Mouse (Mus musculus): ENCODE results near the gene Tmem95. TPM values are rescaled to one million over a fixed set of nuclear protein-coding genes. Genes with fewer than 3 reads are reported as not detected.

Gene Tmem95
- polyA plus RNA-seq, 1 experiment from 2014 or later = not detected

- 24% methylated on average over 30 of the region's 30 CpGs for WGBS
- no peaks in the 10 kb centered on the region for H3K36me3 ChIP-seq (ENCODE audit: control insufficient read depth, insufficient read depth, low read length)
- no peaks in the 10 kb centered on the region for H3K9me3 ChIP-seq (ENCODE audit: control insufficient read depth, low read length)
- 0 out of 2 replicates have a peak, but pooled peaks cover 6% of the 10 kb centered on the region for H3K27me3 ChIP-seq (replicated peaks; ENCODE audit: control insufficient read depth, insufficient read depth, low read length)
- H3K27ac ChIP-seq (ENCODE audit: low read depth, low read length) = no peak within 1 kb of the TSS
- H3K4me1 ChIP-seq (ENCODE audit: control insufficient read depth, insufficient read depth, low read depth, low read length) = no peaks in the 10 kb centered on the region
- no peak within 1 kb of the TSS for H3K9ac ChIP-seq (ENCODE audit: low read depth, low read length)
- no peak for ATAC-seq
- no peak within 1 kb of the TSS for H3K4me3 ChIP-seq (ENCODE audit: low read length)
- H3K4me2 ChIP-seq (ENCODE audit: low read length) = no peak within 1 kb of the TSS
These were observed 19.5 kb downstream of the Tmem95 start, which contains the start of gene Tnk1 for GRCm38 (mm10) chr11:69858113-69858998. TSS of gene Tnk1 (minus strand) at chr11:69858730.

- ATAC-seq = peak; percentile 40; the same call in 1 of the 2 replicates
- Histone ChIP-seq H3K36me3 (ENCODE audit: control insufficient read depth, insufficient read depth, low read length) (peaks cover 10% of the 10 kb centered on the region; the same call in 1 of the 2 replicates), H3K27me3 (replicated peaks; ENCODE audit: control insufficient read depth, insufficient read depth, low read length) (0 out of 2 replicates have a peak, but pooled peaks cover 6% of the 10 kb centered on the region), H3K4me2 (ENCODE audit: low read length) (no peak overlapping the region), H3K4me3 (ENCODE audit: low read length) (no peak overlapping the region), H3K9me3 (ENCODE audit: control insufficient read depth, low read length) (no peaks in the 10 kb centered on the region), H3K4me1 (ENCODE audit: control insufficient read depth, insufficient read depth, low read depth, low read length) (no peaks in the 10 kb centered on the region), H3K9ac (ENCODE audit: low read depth, low read length) (no peak overlapping the region), H3K27ac (ENCODE audit: low read depth, low read length) (no peak overlapping the region)
- WGBS = 18% methylated on average over 16 of the region's 16 CpGs
These were observed 22.5 kb downstream of the Tmem95 start for GRCm38 (mm10) chr11:69855347-69855746.

GRCm38 (mm10) chr11:69854680-69855079 is 23.1 kb downstream of the Tmem95 start:
- Histone ChIP-seq H3K9me3 (ENCODE audit: control insufficient read depth, low read length) (no peaks in the 10 kb centered on the region), H3K27me3 (replicated peaks; ENCODE audit: control insufficient read depth, insufficient read depth, low read length) (0 out of 2 replicates have a peak, but pooled peaks cover 6% of the 10 kb centered on the region), H3K36me3 (ENCODE audit: control insufficient read depth, insufficient read depth, low read length) (peaks cover 17% of the 10 kb centered on the region), H3K4me1 (ENCODE audit: control insufficient read depth, insufficient read depth, low read depth, low read length) (no peaks in the 10 kb centered on the region), H3K4me2 (ENCODE audit: low read length) (no peak overlapping the region), H3K4me3 (ENCODE audit: low read length) (no peak overlapping the region), H3K27ac (ENCODE audit: low read depth, low read length) (no peak overlapping the region), H3K9ac (ENCODE audit: low read depth, low read length) (no peak overlapping the region)
- ATAC-seq = no peak
- 87% methylated on average over 10 of the region's 10 CpGs for WGBS

- no peak overlapping the region for H3K4me2 ChIP-seq (ENCODE audit: low read length)
- ATAC-seq = no peak
- WGBS = 65% methylated on average over 7 of the region's 7 CpGs
These were observed 23.8 kb downstream of the Tmem95 start for GRCm38 (mm10) chr11:69853994-69854393.

GRCm38 (mm10) chr11:69850754-69851153 is 27.1 kb downstream of the Tmem95 start:
- 69% methylated on average over 8 of the region's 8 CpGs for WGBS
- no peak for ATAC-seq
- no peak overlapping the region for H3K4me2 ChIP-seq (ENCODE audit: low read length)
- no peak overlapping the region for H3K27ac ChIP-seq (ENCODE audit: low read depth, low read length)
- H3K4me1 ChIP-seq (ENCODE audit: control insufficient read depth, insufficient read depth, low read depth, low read length) = peaks cover 13% of the 10 kb centered on the region
- no peaks in the 10 kb centered on the region for H3K27me3 ChIP-seq (replicated peaks; ENCODE audit: control insufficient read depth, insufficient read depth, low read length)
- no peak overlapping the region for H3K9ac ChIP-seq (ENCODE audit: low read depth, low read length)
- H3K36me3 ChIP-seq (ENCODE audit: control insufficient read depth, insufficient read depth, low read length) = peaks cover 20% of the 10 kb centered on the region
- no peaks in the 10 kb centered on the region for H3K9me3 ChIP-seq (ENCODE audit: control insufficient read depth, low read length)
- H3K4me3 ChIP-seq (ENCODE audit: low read length) = no peak overlapping the region

More at GRCm38 (mm10) chr11:69853994-69854393, 23.8 kb downstream of the Tmem95 start:
- Histone ChIP-seq H3K9ac (ENCODE audit: low read depth, low read length) (no peak overlapping the region), H3K4me1 (ENCODE audit: control insufficient read depth, insufficient read depth, low read depth, low read length) (no peaks in the 10 kb centered on the region), H3K4me3 (ENCODE audit: low read length) (no peak overlapping the region), H3K9me3 (ENCODE audit: control insufficient read depth, low read length) (no peaks in the 10 kb centered on the region), H3K27me3 (replicated peaks; ENCODE audit: control insufficient read depth, insufficient read depth, low read length) (0 out of 2 replicates have a peak, but pooled peaks cover 3% of the 10 kb centered on the region), H3K27ac (ENCODE audit: low read depth, low read length) (no peak overlapping the region), H3K36me3 (ENCODE audit: control insufficient read depth, insufficient read depth, low read length) (peaks cover 17% of the 10 kb centered on the region)

- Histone ChIP-seq H3K36me3 (ENCODE audit: control insufficient read depth, insufficient read depth, low read length) (peaks cover 20% of the 10 kb centered on the region), H3K27me3 (replicated peaks; ENCODE audit: control insufficient read depth, insufficient read depth, low read length) (no peaks in the 10 kb centered on the region), H3K4me2 (ENCODE audit: low read length) (no peak overlapping the region), H3K9me3 (ENCODE audit: control insufficient read depth, low read length) (no peaks in the 10 kb centered on the region), H3K4me1 (ENCODE audit: control insufficient read depth, insufficient read depth, low read depth, low read length) (peaks cover 18% of the 10 kb centered on the region), H3K4me3 (ENCODE audit: low read length) (no peak overlapping the region), H3K27ac (ENCODE audit: low read depth, low read length) (no peak overlapping the region), H3K9ac (ENCODE audit: low read depth, low read length) (no peak overlapping the region)
- ATAC-seq = no peak
- 94% methylated on average over 15 of the region's 15 CpGs for WGBS
These were observed 27.9 kb downstream of the Tmem95 start for GRCm38 (mm10) chr11:69849884-69850283.

GRCm38 (mm10) chr11:69849128-69849527 is 28.7 kb downstream of the Tmem95 start:
- H3K4me1 ChIP-seq (ENCODE audit: control insufficient read depth, insufficient read depth, low read depth, low read length) = peaks cover 18% of the 10 kb centered on the region
- H3K4me2 ChIP-seq (ENCODE audit: low read length) = no peak overlapping the region
- no peaks in the 10 kb centered on the region for H3K27me3 ChIP-seq (replicated peaks; ENCODE audit: control insufficient read depth, insufficient read depth, low read length)
- no peak overlapping the region for H3K4me3 ChIP-seq (ENCODE audit: low read length)
- WGBS = 89% methylated on average over 9 of the region's 9 CpGs
- no peak for ATAC-seq
- H3K27ac ChIP-seq (ENCODE audit: low read depth, low read length) = no peak overlapping the region
- peaks cover 20% of the 10 kb centered on the region for H3K36me3 ChIP-seq (ENCODE audit: control insufficient read depth, insufficient read depth, low read length)
- H3K9ac ChIP-seq (ENCODE audit: low read depth, low read length) = no peak overlapping the region
- H3K9me3 ChIP-seq (ENCODE audit: control insufficient read depth, low read length) = no peaks in the 10 kb centered on the region

- no peak for ATAC-seq
- peak overlapping the region; percentile 97 for H3K4me2 ChIP-seq (ENCODE audit: low read length)
- peaks cover 20% of the 10 kb centered on the region for H3K36me3 ChIP-seq (ENCODE audit: control insufficient read depth, insufficient read depth, low read length)
- peak overlapping the region; percentile 72 for H3K4me3 ChIP-seq (ENCODE audit: low read length)
- H3K9me3 ChIP-seq (ENCODE audit: control insufficient read depth, low read length) = no peaks in the 10 kb centered on the region
- peak overlapping the region; percentile 86 for H3K9ac ChIP-seq (ENCODE audit: low read depth, low read length)
- 94% methylated on average over 6 of the region's 6 CpGs for WGBS
- no peaks in the 10 kb centered on the region for H3K27me3 ChIP-seq (replicated peaks; ENCODE audit: control insufficient read depth, insufficient read depth, low read length)
- H3K4me1 ChIP-seq (ENCODE audit: control insufficient read depth, insufficient read depth, low read depth, low read length) = peaks cover 18% of the 10 kb centered on the region
- H3K27ac ChIP-seq (ENCODE audit: low read depth, low read length) = no peak overlapping the region
These were observed 29.8 kb downstream of the Tmem95 start for GRCm38 (mm10) chr11:69848021-69848420.
